Mouse (Mus musculus) fat pad, adult 2 months (tissue): Measurements from ENCODE around the gene Arhgap22.

Source experiments
- DNase-seq: peaks from one replicate; pipeline ENCODE4 v3.0.0-alpha.2; 2011; ENCODE audit warnings: low read depth, low spot score; ENCODE audit errors: extremely low read depth

Gene Arhgap22

DNA sequence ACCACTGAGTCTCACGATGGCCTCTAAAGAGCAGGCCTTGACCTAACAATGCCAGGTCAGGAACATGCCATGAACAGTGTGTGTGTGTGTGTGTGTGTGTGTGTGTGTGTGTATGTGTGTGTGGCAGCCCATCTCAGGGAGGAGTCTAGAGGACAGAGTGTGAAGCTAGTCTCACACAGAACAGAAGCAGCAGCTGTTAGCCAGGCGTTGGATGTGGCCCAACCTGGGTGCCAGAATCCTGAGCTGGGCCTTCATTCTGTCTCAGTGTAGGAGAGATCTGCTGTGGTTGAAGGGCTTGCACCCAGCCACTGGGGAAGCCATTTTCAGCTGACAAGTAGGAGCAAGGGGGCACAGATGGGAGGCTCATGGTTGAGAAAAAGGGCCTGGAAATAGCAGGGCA lies 64.5 kb downstream of the Arhgap22 start:
- no peak for DNase-seq

DNA sequence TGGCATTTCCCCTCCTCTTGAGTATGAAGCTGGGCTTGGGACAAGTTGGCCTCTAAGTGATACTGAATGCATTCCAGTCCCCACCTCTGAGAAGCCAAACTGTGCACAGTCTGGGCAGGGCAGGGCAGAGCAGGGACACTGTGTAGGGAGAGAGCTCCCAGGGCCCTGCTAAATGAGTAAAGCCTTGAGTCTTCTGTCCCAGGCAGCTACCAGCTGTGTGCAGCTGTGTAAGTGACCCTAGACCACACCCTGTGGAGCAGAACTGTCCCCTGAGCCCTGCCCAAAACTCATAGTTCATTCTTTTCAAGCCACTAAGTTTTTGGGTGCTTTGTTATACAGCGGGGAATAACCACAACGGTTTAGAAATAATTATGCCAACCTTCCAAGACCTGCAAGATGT lies 67.1 kb downstream of the Arhgap22 start:
- no peak for DNase-seq

DNA sequence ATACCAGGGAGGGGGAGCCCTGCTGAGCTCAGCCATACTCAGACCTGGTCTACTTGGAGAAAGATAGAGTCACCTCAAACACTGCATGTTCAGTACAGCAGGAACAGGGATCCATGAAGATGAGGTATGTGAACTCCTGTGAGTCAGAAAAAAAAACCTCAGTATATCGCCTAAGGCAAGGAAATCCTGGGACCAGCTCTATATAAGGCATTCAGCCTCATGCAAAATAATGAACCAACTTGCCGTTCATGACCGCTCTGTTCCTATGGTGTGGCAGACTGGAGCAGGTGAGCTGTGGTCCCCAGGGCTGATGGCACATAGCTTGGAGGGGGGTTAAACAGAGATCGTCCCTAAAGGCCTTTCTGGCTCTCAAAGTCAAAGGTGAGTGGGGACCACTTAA lies 68.6 kb downstream of the Arhgap22 start:
- DNase-seq: no peak

- DNase-seq: no peak
These were observed 74.1 kb downstream of the Arhgap22 start for GRCm38 (mm10) chr14:33287920-33288319.

DNA sequence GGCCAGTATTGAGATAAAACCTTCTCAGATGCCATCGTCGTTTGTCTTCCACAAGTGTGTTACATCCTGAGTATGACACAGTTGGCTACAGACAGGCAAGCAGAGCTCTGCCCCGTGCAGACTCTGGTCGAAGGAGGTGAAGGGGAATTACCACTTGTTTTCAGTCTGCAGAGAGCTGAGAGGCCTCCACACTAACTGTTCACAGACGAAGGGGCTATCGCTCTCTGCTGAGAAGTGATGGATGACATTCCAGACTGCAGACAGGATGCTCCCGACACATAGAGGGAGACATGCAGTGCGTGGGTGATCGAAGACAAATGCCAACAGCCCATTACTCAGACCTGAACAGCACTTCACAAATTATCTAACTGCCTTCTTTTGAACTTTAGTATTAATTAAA lies 76.2 kb downstream of the Arhgap22 start:
- DNase-seq: no peak

DNA sequence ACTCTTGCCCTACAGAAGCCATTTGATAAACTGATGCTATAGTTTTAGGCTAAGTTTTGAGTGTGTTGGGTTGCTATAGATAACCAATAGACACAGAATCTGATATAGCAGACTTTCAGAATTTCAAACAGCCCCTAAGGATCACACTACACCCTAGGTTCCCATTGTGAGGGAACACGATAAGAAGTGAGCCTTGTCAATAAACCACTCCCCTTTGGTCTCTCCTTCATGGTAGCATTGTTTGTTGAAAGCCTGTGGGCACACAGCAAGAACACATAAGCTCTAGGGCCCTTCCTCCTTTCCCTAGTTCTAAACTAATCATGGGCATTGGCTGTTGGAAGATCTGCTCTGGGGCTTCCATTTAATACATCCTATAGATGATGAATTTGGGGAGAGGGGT lies 80.7 kb downstream of the Arhgap22 start:
- no peak for DNase-seq

GRCm38 (mm10) chr14:33296698-33297341 lies 83.0 kb downstream of the Arhgap22 start:
- DNase-seq: no peak

DNA sequence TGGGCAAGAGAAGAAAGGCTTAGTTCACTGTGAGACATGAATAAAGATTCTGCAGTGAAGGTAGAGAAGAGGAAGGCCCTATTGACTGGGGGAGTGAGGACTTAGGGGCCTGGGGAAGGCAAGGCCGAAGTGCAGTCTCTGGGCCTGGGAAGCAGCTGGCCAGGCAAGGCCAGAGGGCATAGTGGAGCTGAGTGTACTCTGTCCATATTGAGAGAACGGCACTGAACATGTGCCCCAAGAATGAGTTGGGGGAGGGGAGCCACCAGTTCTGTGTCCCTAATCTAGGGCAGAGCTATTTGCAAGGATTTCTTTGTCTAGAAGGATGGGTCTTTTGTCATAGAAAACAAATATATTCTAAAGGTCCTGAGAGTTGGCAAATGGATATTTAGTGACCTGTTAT lies 86.8 kb downstream of the Arhgap22 start:
- DNase-seq: no peak

GRCm38 (mm10) chr14:33303348-33303819 lies 89.6 kb downstream of the Arhgap22 start:
- peak; percentile 7 for DNase-seq

DNA sequence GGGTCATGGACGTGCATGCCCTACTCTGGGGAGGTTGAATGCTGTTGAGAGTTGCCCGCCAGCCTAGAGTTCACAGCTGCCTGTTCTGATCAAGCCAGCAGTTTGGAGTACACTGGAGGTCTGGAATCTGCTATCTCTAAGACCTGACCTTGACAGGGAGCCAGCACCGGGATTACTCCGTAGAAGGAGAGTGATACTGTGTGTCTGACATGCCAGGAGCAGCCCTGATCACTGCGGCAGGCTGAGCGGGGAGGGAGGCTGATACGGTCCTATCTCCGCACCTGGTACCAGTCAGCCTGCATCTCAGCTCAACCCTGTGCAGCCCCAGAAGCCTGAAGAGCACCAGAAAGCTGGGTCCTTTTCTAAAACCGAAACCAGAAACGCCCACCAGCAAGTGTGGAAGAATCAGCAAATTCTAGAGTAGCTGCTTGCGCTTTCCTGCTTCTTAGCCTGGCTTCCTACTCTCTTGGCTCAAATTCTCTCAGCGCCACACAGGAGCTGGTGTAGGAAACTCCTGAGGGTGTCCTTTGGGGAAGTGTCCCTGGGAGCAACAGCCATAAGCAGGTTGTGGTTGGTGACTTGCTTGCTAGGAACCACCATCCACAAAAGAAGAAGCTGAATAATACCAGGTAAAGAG lies 91.9 kb downstream of the Arhgap22 start:
- no peak for DNase-seq

DNA sequence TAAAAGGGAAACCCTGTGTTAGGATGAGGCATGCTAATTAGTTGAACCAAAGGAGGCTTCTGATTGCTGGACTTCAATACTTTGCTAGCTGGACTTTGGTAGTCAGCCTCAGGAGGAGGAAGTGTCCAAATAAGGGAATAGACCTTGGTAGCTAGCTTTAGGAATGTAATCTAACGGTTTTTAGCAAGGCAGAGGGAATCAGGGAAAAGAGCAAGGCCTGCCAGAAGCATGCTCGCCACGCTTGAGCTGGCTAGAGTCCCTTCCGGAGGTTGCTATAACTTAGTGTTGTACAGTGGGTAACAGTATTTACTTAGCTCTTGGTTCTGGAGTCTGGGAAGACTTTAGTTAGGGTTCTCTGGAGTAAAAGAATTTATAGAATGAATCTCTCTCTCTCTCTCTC lies 96.9 kb downstream of the Arhgap22 start:
- no peak for DNase-seq

DNA sequence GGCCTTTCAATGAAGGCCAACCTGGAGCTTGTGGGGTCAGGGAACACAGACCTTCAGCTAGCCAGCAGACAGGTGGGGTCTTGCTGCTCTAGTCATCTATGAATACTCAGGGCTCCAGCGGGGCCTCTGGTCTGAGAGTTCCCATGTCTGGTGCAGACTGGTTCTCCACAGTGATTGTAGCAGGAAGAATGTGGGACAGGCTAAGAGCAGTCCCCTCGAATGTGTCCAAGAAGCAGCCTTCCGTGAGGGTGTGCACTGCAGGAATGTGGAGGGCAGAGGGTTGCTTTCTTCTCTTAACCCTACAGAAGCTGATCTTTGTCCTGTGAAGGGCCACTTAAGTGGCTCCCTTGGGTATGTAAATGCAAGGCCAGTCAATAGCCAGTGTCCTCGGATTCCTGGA lies 98.5 kb downstream of the Arhgap22 start:
- DNase-seq: no peak

DNA sequence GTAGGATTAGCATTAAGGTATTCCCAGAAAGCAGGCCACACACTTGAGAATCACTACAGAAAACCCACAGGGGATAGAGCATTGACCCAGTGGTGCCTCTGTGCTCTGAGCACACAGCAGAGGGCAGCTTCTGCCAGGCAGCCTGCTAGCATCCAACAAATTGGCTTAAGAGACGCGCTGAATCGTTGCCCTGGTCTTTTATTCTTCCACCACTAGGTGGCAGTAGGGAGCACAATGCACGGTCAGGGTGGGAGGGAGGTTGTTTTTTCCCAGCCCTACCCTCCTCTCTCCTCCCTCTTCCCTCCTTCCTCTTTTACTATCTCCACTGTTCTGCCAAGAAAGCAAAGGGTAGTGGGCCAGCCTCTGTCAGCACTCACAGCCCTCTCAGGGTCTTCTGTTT lies 99.8 kb downstream of the Arhgap22 start:
- no peak for DNase-seq

- no peak for DNase-seq
These were observed 100.3 kb downstream of the Arhgap22 start for GRCm38 (mm10) chr14:33314160-33314559.

- DNase-seq: no peak
These were observed 101.3 kb downstream of the Arhgap22 start for GRCm38 (mm10) chr14:33315111-33315510.

DNA sequence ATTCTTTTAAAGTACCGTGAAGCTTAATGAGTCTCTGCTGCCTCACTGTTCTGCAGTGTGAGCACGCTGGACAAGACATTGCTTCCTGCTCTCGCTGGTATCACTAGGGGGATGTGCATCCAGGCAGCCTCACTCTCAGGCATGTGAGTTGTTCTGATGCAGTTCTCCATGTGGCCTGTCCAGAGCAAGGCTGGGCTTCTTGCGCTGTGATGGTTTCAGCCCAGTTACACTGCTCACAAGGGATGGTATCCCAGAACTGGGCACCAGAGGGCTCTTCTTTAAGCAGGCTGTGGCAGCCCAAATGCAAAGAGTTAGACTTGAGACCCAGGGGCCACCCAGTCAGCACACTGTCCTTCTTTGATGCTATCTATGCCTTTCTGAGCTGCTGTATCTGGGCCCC lies 101.9 kb downstream of the Arhgap22 start:
- no peak for DNase-seq

GRCm38 (mm10) chr14:33317946-33318345 lies 104.1 kb downstream of the Arhgap22 start:
- no peak for DNase-seq

DNA sequence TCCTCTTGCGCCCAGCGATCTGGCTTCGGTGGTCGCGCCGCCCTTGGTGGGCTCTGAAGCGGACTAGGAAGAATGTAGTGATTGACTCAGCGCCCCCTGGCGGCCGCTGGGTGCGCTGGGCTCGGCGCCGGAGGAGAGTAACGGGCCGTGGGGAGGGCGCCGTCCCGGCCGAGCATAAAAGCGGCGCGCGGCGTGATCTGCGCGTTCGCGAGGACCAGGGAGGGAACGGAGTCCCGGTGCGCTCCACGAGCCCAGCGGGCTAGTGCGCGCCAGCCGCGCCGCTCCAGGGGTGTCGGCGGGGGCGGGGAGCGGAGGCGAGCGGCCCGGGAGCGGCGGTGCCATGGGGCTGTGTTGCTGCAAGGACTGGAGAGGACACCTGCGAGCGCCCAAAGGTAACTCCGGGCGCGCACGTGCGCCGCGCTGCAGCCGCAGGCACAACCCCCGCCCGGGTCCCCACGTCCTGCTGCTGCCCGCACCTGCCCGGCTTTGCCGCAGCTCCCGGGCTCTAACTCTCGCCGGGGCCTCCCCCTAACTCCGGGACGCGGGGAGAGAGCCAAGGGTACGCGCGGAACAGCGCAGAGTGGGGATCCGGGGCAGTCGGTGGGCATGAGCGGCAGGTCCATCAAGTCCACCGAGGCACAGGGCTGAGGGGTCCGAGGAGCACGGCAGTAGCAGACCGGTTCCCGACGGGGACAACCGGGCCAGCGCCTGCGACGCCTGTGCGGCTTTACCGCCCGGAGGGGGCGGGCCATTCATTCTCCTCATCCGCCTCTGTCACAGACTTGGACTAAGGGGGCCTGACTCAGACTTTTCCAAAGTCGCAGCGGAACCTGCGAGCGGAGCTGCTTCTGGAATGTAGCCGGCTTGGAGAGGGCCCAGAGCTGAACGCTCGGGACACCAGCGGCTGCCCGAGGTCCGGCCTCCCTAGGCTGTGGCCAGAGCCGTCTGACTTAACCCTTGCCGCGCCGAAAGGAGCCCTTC lies 106.0 kb downstream of the Arhgap22 start:
- DNase-seq: no peak

DNA sequence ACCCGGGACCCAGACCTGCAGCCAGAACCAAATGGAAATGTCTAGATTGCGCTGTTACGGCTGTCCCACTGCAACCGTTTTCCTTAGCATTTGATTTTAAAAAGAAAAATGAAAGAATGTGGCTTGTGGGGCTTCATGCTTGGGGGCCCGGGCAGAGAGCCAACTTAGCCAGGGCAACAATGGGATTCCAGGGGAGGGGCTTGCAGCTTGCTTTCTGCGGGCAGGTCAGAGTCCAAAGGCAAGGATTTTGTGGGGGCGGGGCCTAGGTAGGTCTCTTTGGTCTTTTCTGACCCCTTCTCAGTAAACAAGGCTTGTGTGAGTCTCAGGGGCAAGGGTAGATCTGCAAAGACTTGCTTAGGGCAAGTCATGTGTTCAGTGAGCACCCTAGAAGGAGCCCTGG lies 107.0 kb downstream of the Arhgap22 start:
- no peak for DNase-seq

GRCm38 (mm10) chr14:33322661-33323088 lies 108.8 kb downstream of the Arhgap22 start:
- DNase-seq: no peak

GRCm38 (mm10) chr14:33324556-33324955 lies 110.7 kb downstream of the Arhgap22 start:
- DNase-seq: no peak

DNA sequence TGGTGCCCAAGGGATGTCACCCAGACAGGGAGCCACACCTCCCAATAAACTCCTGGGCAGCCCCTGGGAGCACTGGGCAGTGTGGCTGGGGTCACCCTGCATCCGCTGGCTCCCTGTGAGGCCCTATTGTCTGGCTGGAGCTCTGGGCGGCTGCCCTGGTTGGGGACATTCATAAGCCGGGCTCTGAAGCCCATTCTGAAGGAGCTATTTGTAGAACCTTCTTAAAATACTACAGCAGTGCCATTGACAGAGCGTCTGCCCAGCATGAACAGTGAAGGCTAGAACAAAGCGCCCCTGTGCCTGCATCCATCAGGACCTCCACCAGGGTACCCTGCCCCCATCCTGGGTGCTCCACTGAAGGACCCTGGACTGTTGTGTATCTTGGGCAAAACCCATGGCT lies 114.5 kb downstream of the Arhgap22 start:
- DNase-seq: no peak
